Comparison of ENCODE assay signal across 9 mouse cellular contexts in the genomic region with DNA sequence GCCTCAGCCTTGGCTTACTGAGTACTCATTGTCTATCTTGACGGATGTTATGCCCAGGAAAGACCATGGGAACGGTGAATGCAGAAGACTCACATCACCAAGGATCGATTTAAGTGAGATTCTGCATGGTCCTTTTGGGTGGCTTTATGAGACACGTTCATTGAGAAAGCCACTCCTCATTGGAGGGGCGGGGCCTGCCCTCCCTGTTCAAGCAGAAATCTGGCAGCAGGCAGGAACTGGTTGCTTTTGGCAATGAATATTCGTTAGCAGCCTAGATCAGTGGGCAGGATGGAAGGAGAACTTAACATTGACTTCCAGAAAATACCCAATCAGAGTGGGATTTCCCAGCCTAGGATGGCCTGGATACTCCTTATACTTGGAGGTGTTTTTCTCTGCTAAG. TPM values are rescaled to one million over a fixed set of nuclear protein-coding genes. Genes with fewer than 3 reads are reported as not detected.
DNase-seq lines count a peak whose midpoint lies in the region; ATAC-seq and TF ChIP-seq lines count a peak whose summit lies in the region.
"Had no signal": no experiment of that assay in that cellular context is flagged by ENCODE, and none has a peak within 500 bp of the region (broad histone marks: within the 10 kb centered on the region; RNA-seq: fewer than 3 reads in every experiment).

No protein-coding gene starts in this region.

- intact Hi-C loops in heart, postnatal 14 days (cut with DNase I), result loop anchor here (2.0 to 5.0 kb wide), 3 partner anchors 248 to 433 kb away; no protein-coding TSS in a partner anchor

- H3K4me1 ChIP-seq in heart, embryonic 14.5 days (ENCODE audit: control insufficient read depth in 2 of 2, insufficient read depth in 2 of 2, low read length in 2 of 2), result peaks cover 7 to 18% of the 10 kb centered on the region in 2 experiments
- H3K4me1 ChIP-seq in lung, embryonic 14.5 days (ENCODE audit: insufficient read depth), result 0 out of 2 replicates have a peak, but pooled peaks cover 3% of the 10 kb centered on the region
- peaks cover 3% of the 10 kb centered on the region; the same call in 1 of the 2 replicates for H3K4me1 ChIP-seq in lung, adult 2 months (ENCODE audit: control insufficient read depth, insufficient read depth, low read length)
- peaks cover 47% of the 10 kb centered on the region for H3K4me1 ChIP-seq in embryonic facial prominence, embryonic 12.5 days
- H3K4me1 ChIP-seq in forebrain, postnatal 0 days (ENCODE audit: insufficient read depth), result peaks cover 5% of the 10 kb centered on the region; the same call in 1 of the 2 replicates

- TF ChIP-seq POLR2A in lung, adult 2 months (IDR thresholded peaks at IDR 0.05; ENCODE audit: borderline replicate concordance, extremely low read depth, low read depth, low read length), result no peak

- H3K27me3 ChIP-seq in heart, embryonic 14.5 days (ENCODE audit: control insufficient read depth, insufficient read depth, low read length), result no peaks in the 10 kb centered on the region
- H3K27me3 ChIP-seq in lung, embryonic 14.5 days (ENCODE audit: insufficient read depth, low read length), result no peaks in the 10 kb centered on the region
- H3K27me3 ChIP-seq in embryonic facial prominence, embryonic 12.5 days, result no peaks in the 10 kb centered on the region
- H3K27me3 ChIP-seq in forebrain, postnatal 0 days (ENCODE audit: insufficient read depth, low read length), result no peaks in the 10 kb centered on the region
- H3K27me3 ChIP-seq: embryonic facial prominence, embryonic 13.5 days had no signal

- ATAC-seq in heart, embryonic 14.5 days (ENCODE audit: insufficient number of reproducible peaks, insufficient read depth, low FRiP score, low read depth), result no peak
- ATAC-seq in lung, embryonic 14.5 days (ENCODE audit: insufficient read depth), result no peak
- ATAC-seq in embryonic facial prominence, embryonic 12.5 days (ENCODE audit: insufficient number of reproducible peaks, insufficient read depth, low FRiP score, low TSS enrichment), result no peak
- no peak for ATAC-seq in forebrain, postnatal 0 days
- no peak for ATAC-seq in inflammation-experienced regulatory T-cells, adult 6 months

- 62% methylated on average over 6 of the region's 6 CpGs for WGBS in heart, embryonic 14.5 days
- WGBS in lung, embryonic 14.5 days, result 53% methylated on average over 6 of the region's 6 CpGs
- WGBS in lung, adult 2 months, result 38% methylated on average over 6 of the region's 6 CpGs
- 64% methylated on average over 6 of the region's 6 CpGs for WGBS in embryonic facial prominence, embryonic 12.5 days
- WGBS in forebrain, postnatal 0 days, result 38% methylated on average over 6 of the region's 6 CpGs

- no peak overlapping the region for H3K9ac ChIP-seq in heart, embryonic 14.5 days (ENCODE audit: low read length)
- H3K9ac ChIP-seq in lung, embryonic 14.5 days, result no peak overlapping the region
- no peak overlapping the region for H3K9ac ChIP-seq in embryonic facial prominence, embryonic 12.5 days
- no peak overlapping the region for H3K9ac ChIP-seq in forebrain, postnatal 0 days
- H3K9ac ChIP-seq: embryonic facial prominence, embryonic 13.5 days; liver, embryonic 14.5 days had no signal

- peak overlapping the region; percentile 2 to 47; a peak in 2 of 4 replicates for H3K27ac ChIP-seq in heart, embryonic 14.5 days (replicated peaks in 1 of 2; ENCODE audit: control insufficient read depth in 1 of 2, insufficient read depth in 1 of 2, low read depth in 2 of 2, low read length in 2 of 2)
- no peak overlapping the region for H3K27ac ChIP-seq in lung, embryonic 14.5 days (ENCODE audit: low read depth)
- 0 out of 2 replicates have a peak overlapping the region, but pooled peaks have one; percentile 78 for H3K27ac ChIP-seq in embryonic facial prominence, embryonic 12.5 days
- peak overlapping the region; percentile 42; the same call in 1 of the 2 replicates for H3K27ac ChIP-seq in forebrain, postnatal 0 days (ENCODE audit: low read depth, low read length)
- H3K27ac ChIP-seq: liver, embryonic 14.5 days had no signal

- no peak overlapping the region for H3K4me2 ChIP-seq in heart, embryonic 14.5 days (ENCODE audit: low read length)
- no peak overlapping the region for H3K4me2 ChIP-seq in lung, embryonic 14.5 days
- no peak overlapping the region for H3K4me2 ChIP-seq in embryonic facial prominence, embryonic 12.5 days (replicated peaks)
- H3K4me2 ChIP-seq in forebrain, postnatal 0 days (ENCODE audit: low read depth), result no peak overlapping the region
- H3K4me2 ChIP-seq: embryonic facial prominence, embryonic 13.5 days had no signal

- no peak for DNase-seq in heart, postnatal 14 days
- DNase-seq in lung, embryonic 14.5 days, result peak; percentile 16
- no peak for DNase-seq in lung, adult 2 months
- no peak for DNase-seq in forebrain, postnatal 0 days

- no peaks in the 10 kb centered on the region for H3K9me3 ChIP-seq in heart, embryonic 14.5 days (ENCODE audit: control insufficient read depth, low read length)
- no peaks in the 10 kb centered on the region for H3K9me3 ChIP-seq in lung, embryonic 14.5 days (ENCODE audit: low read depth, low read length)
- H3K9me3 ChIP-seq in embryonic facial prominence, embryonic 12.5 days, result no peaks in the 10 kb centered on the region
- H3K9me3 ChIP-seq in forebrain, postnatal 0 days (ENCODE audit: low read length), result no peaks in the 10 kb centered on the region
- H3K9me3 ChIP-seq: embryonic facial prominence, embryonic 13.5 days had no signal

- H3K36me3 ChIP-seq in heart, embryonic 14.5 days (ENCODE audit: control insufficient read depth, insufficient read depth, low read length), result peaks cover 92% of the 10 kb centered on the region
- H3K36me3 ChIP-seq in lung, embryonic 14.5 days (ENCODE audit: insufficient read depth), result peaks cover 9% of the 10 kb centered on the region; the same call in 1 of the 2 replicates
- H3K36me3 ChIP-seq in embryonic facial prominence, embryonic 12.5 days, result no peaks in the 10 kb centered on the region
- no peaks in the 10 kb centered on the region for H3K36me3 ChIP-seq in forebrain, postnatal 0 days (ENCODE audit: insufficient read depth)

- no peak for TF ChIP-seq CTCF in lung, embryonic 14.5 days (IDR thresholded peaks at IDR 0.05; ENCODE audit: low read depth)
- TF ChIP-seq CTCF in lung, adult 2 months (IDR thresholded peaks at IDR 0.05; ENCODE audit: insufficient read depth, low read length), result no peak
- no peak for TF ChIP-seq CTCF in forebrain, postnatal 0 days (IDR thresholded peaks at IDR 0.05; ENCODE audit: low read depth)

- no peak overlapping the region for H3K4me3 ChIP-seq in heart, embryonic 14.5 days (ENCODE audit: control insufficient read depth in 1 of 2, insufficient read depth in 1 of 2, low read depth in 1 of 2, low read length in 2 of 2)
- no peak overlapping the region for H3K4me3 ChIP-seq in lung, embryonic 14.5 days (ENCODE audit: low read depth, low read length)
- no peak overlapping the region for H3K4me3 ChIP-seq in lung, adult 2 months (replicated peaks; ENCODE audit: extremely low read depth, low read depth, low read length)
- H3K4me3 ChIP-seq in embryonic facial prominence, embryonic 12.5 days, result no peak overlapping the region
- H3K4me3 ChIP-seq in forebrain, postnatal 0 days (ENCODE audit: low read depth, low read length), result no peak overlapping the region
- H3K4me3 ChIP-seq: embryonic facial prominence, embryonic 13.5 days had no signal

RNA-seq across cellular contexts. Expression of gene Muc13, which starts 53.4 kb away (rescaled TPM):
- not detected in 2 replicates for polyA plus RNA-seq in heart, embryonic 14.5 days (2014; fragmentation: Nextera tagmentation; extraction: Ambion mirVana)
- total RNA-seq in heart, postnatal 14 days (2021), result under 1 TPM; 0.12 to 0.17 TPM
- not detected in 2 replicates for polyA plus RNA-seq in lung, embryonic 14.5 days (2014; fragmentation: Nextera tagmentation; extraction: Ambion mirVana)
- 0.25 and 5.1 TPM in 2 replicates for polyA plus RNA-seq in lung, adult 2 months (2012; rRNA removed)
- 0.17 and 0.19 TPM in 2 replicates for polyA plus RNA-seq in embryonic facial prominence, embryonic 12.5 days (2016; fragmentation: Nextera tagmentation; extraction: Ambion mirVana)
- not detected in 2 replicates for total RNA-seq in forebrain, postnatal 0 days (2014; rRNA removed)
- not detected in 2 replicates for polyA plus RNA-seq in forebrain, postnatal 0 days (2015; fragmentation: Nextera tagmentation; extraction: Ambion mirVana)
- under 1 TPM in 1 of 3 experiments, not detected in 2; 0.78 TPM for polyA plus RNA-seq in inflammation-experienced regulatory T-cells, adult 6 months (2017; shearing (Covaris generic))

RNA-seq across cellular contexts. Expression of gene Heg1, which starts 56.2 kb away (rescaled TPM):
- 40.5 and 40.9 TPM in 2 replicates for polyA plus RNA-seq in heart, embryonic 14.5 days (2014; fragmentation: Nextera tagmentation; extraction: Ambion mirVana)
- total RNA-seq in heart, postnatal 14 days (2021), result 100 to 1,000 TPM; 199 to 203 TPM
- polyA plus RNA-seq in lung, embryonic 14.5 days (2014; fragmentation: Nextera tagmentation; extraction: Ambion mirVana), result 24.4 and 25.4 TPM in 2 replicates
- polyA plus RNA-seq in lung, adult 2 months (2012; rRNA removed), result 150 and 153 TPM in 2 replicates
- 16.7 and 17.9 TPM in 2 replicates for polyA plus RNA-seq in embryonic facial prominence, embryonic 12.5 days (2016; fragmentation: Nextera tagmentation; extraction: Ambion mirVana)
- total RNA-seq in forebrain, postnatal 0 days (2014; rRNA removed), result 16.2 and 19.9 TPM in 2 replicates
- 6.2 and 8.0 TPM in 2 replicates for polyA plus RNA-seq in forebrain, postnatal 0 days (2015; fragmentation: Nextera tagmentation; extraction: Ambion mirVana)
- polyA plus RNA-seq in inflammation-experienced regulatory T-cells, adult 6 months (2017; shearing (Covaris generic)), result 10 to 100 TPM; 28.3 to 33.9 (median 29.1) TPM
